Mouse (Mus musculus) C2C12 (cell line): ENCODE measurements around the gene Krt10. TPM values are rescaled to one million over a fixed set of nuclear protein-coding genes. Genes with fewer than 3 reads are reported as not detected.

Source experiments
- H3K27me3 ChIP-seq: one replicate; pipeline ENCODE4 v1.6.1; 2011; ENCODE audit not compliant: control insufficient read depth, insufficient read depth, insufficient read length
- H3K36me3 ChIP-seq: one replicate; pipeline ENCODE4 v1.6.1; 2011; ENCODE audit not compliant: control insufficient read depth, insufficient read depth
- H3K4me3 ChIP-seq: one replicate; pipeline ENCODE4 v1.5.1; 2011; ENCODE audit warnings: mild to moderate bottlenecking, control low read depth; ENCODE audit not compliant: poor library complexity, insufficient read depth, severe bottlenecking
- H3K79me2 ChIP-seq: one replicate; pipeline ENCODE4 v1.6.1; 2011; ENCODE audit not compliant: control insufficient read depth, insufficient read depth
- H3K79me3 ChIP-seq: one replicate; pipeline ENCODE4 v1.6.1; 2011; ENCODE audit warnings: low read depth, control low read depth
- H3ac ChIP-seq: one replicate; pipeline ENCODE3; 2011; ENCODE audit warnings: low read depth; ENCODE audit not compliant: control insufficient read depth, insufficient read length
- CEBPB ChIP-seq: IDR thresholded peaks from one replicate; pipeline ENCODE4 v1.6.1; 2011; ENCODE audit warnings: low read depth, mild to moderate bottlenecking, control low read depth, moderate library complexity
- CTCF ChIP-seq: IDR thresholded peaks from one replicate; pipeline ENCODE4 v1.5.1; 2011; ENCODE audit not compliant: control insufficient read depth, insufficient read depth, insufficient read length
- FOSL1 ChIP-seq: IDR thresholded peaks from one replicate; pipeline ENCODE4 v1.8.0; 2011; ENCODE audit warnings: mild to moderate bottlenecking, low read length; ENCODE audit not compliant: poor library complexity, insufficient read depth, severe bottlenecking
- MAX ChIP-seq: IDR thresholded peaks from one replicate; pipeline ENCODE4 v1.6.1; 2011; ENCODE audit warnings: mild to moderate bottlenecking, control low read depth
- MYOD1 ChIP-seq: IDR thresholded peaks from one replicate; pipeline ENCODE4 v1.6.1; 2011; ENCODE audit warnings: low read depth; ENCODE audit not compliant: control insufficient read depth, insufficient read length
- MYOG ChIP-seq: IDR thresholded peaks from one replicate; pipeline ENCODE4 v1.6.1; 2011; ENCODE audit not compliant: control insufficient read depth, insufficient read length; ENCODE audit errors: extremely low read depth
- USF1 ChIP-seq: IDR thresholded peaks from one replicate; pipeline ENCODE4 v1.6.1; 2011; ENCODE audit warnings: low read depth, mild to moderate bottlenecking, control low read depth, moderate library complexity
- polyA plus RNA-seq: library from polyadenylated mRNA; unstranded; fragments of >200 nt; fragmentation: generic; extraction: Trizol; gene quantifications from one replicate; pipeline ENCODE4 v1.2.1, GENCODE M21; 2012; ENCODE audit warnings: missing spikeins

The Krt10 gene
- polyA plus RNA-seq, 1 experiment = 3.7 TPM

- no peaks in the 10 kb centered on the region for H3K79me2 ChIP-seq
- H3K27me3 ChIP-seq = peaks cover 24% of the 10 kb centered on the region
- no peaks in the 10 kb centered on the region for H3K36me3 ChIP-seq
- H3K79me3 ChIP-seq = no peaks in the 10 kb centered on the region
- TF ChIP-seq USF1 (no peak), MYOG (no peak), MYOD1 (no peak), CEBPB (no peak), FOSL1 (no peak), CTCF (no peak), MAX (no peak)
- H3ac ChIP-seq = no peak overlapping the region
- H3K4me3 ChIP-seq = no peak overlapping the region
These were observed 49.8 kb downstream of the Krt10 start for GRCm38 (mm10) chr11:99339299-99339847.

- Histone ChIP-seq H3K79me2 (no peaks in the 10 kb centered on the region), H3K27me3 (peaks cover 31% of the 10 kb centered on the region), H3ac (no peak within 1 kb of the TSS), H3K36me3 (no peaks in the 10 kb centered on the region), H3K79me3 (no peaks in the 10 kb centered on the region), H3K4me3 (no peak within 1 kb of the TSS)
- TF ChIP-seq FOSL1 (no peak), MYOD1 (no peak), CTCF (no peak), MYOG (no peak), USF1 (no peak), MAX (no peak), CEBPB (no peak)
These were observed 51.3 kb downstream of the Krt10 start, which contains the start of gene Krt26 for GRCm38 (mm10) chr11:99337866-99338265. Gene Krt26, minus strand, starts transcription at chr11:99337966.

Other genes starting within 250 kb of the Krt10 start
- gene Ccr7, start 234.3 kb downstream of the Krt10 start, polyA plus RNA-seq = 0.02 TPM
- gene Smarce1, start 158.3 kb downstream of the Krt10 start, polyA plus RNA-seq = 103 TPM
- not detected for gene Krt222, start 145.3 kb downstream of the Krt10 start, polyA plus RNA-seq
- not detected for gene Krt24, start 104.1 kb downstream of the Krt10 start, polyA plus RNA-seq
- not detected for gene Krt25, start 66.4 kb downstream of the Krt10 start, polyA plus RNA-seq
- not detected for gene Krt26, start 51.4 kb downstream of the Krt10 start, polyA plus RNA-seq
- gene Krt27, start 38.3 kb downstream of the Krt10 start, polyA plus RNA-seq = not detected
- 0.02 TPM for gene Krt28, start 14.5 kb downstream of the Krt10 start, polyA plus RNA-seq
- gene Krt12, start 32.9 kb upstream of the Krt10 start, polyA plus RNA-seq = not detected
- gene Krt20, start 48.8 kb upstream of the Krt10 start, polyA plus RNA-seq = not detected
- gene Krt23, start 103.8 kb upstream of the Krt10 start, polyA plus RNA-seq = not detected
- not detected for gene Krt39, start 132.0 kb upstream of the Krt10 start, polyA plus RNA-seq
- not detected for gene Krt40, start 153.8 kb upstream of the Krt10 start, polyA plus RNA-seq
- not detected for gene Krtap3-3, start 161.5 kb upstream of the Krt10 start, polyA plus RNA-seq
- not detected for gene Krtap3-2, start 167.5 kb upstream of the Krt10 start, polyA plus RNA-seq
- not detected for gene Gm11939, start 170.1 kb upstream of the Krt10 start, polyA plus RNA-seq
- not detected for gene Krtap3-1, start 177.3 kb upstream of the Krt10 start, polyA plus RNA-seq
- 0.04 TPM for gene Krtap1-5, start 191.7 kb upstream of the Krt10 start, polyA plus RNA-seq
- not detected for gene Krtap1-4, start 194.3 kb upstream of the Krt10 start, polyA plus RNA-seq
- not detected for gene Krtap1-3, start 202.0 kb upstream of the Krt10 start, polyA plus RNA-seq
- gene Krtap9-3, start 208.7 kb upstream of the Krt10 start, polyA plus RNA-seq = not detected
- not detected for gene Gm11938, start 213.9 kb upstream of the Krt10 start, polyA plus RNA-seq
- not detected for gene Gm11937, start 220.8 kb upstream of the Krt10 start, polyA plus RNA-seq
- not detected for gene Krtap2-4, start 225.5 kb upstream of the Krt10 start, polyA plus RNA-seq
- gene Gm11562, start 231.1 kb upstream of the Krt10 start, polyA plus RNA-seq = not detected
- not detected for gene Krtap4-1, start 238.9 kb upstream of the Krt10 start, polyA plus RNA-seq
- gene Krtap4-2, start 245.7 kb upstream of the Krt10 start, polyA plus RNA-seq = not detected